Mouse (Mus musculus): ENCODE measurements around the gene Cdk4. TPM values are rescaled to one million over a fixed set of nuclear protein-coding genes. Genes with fewer than 3 reads are reported as not detected.
A peak's percentile ranks its signal among the peaks of the same experiment; 100 is the strongest.

Cdk4 gene
- polyA plus RNA-seq, 1 experiment = 106 TPM

DNA sequence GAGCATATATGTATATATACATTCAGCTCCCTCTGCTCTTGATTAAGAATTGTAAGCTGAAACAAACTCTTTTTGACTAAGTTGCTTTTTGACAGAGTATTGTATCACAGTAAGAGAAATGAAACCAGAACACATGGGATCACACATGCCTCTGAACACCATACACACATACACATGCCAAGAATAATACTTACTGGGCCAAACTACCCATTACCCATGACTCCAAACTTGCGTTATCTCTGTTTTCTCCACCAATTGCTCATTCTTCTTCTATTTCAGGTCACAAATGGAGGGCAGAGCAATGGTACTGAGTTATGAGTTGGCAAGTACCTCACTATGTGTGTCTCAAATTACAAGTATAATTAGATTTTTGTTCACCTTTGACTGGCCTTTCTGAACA is 10.6 kb downstream of the Cdk4 start:
- Histone ChIP-seq H3K27me3 (ENCODE audit: control insufficient read depth, insufficient read depth, low read length) (no peaks in the 10 kb centered on the region), H3K4me3 (ENCODE audit: extremely low read depth, insufficient read depth, insufficient read length) (no peak overlapping the region)
- 87% methylated on average over 1 of the region's 1 CpGs for WGBS

DNA sequence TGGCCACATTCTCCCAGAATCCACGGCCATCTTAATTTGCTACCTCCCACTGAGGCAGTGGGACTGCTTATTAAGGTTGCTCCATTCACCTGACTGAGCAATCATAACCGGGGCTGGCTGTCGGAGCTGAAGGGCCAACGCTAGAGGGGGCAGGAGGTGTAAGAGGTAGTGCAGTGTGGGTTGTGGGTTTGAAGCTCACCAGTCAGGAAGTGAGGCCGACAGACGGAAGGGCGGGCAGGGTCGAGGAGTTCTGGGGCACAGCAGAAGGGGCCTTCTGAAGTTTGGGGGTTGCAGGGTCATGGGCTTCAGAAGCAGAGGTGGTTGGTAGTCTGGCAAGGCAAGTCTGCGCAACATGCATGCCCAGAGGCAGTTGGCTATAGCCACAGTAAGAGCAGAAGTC is 11.7 kb downstream of the Cdk4 start, which contains the start of gene Agap2:
TSS of gene Agap2 (plus strand) at position 205 of the 400 bp plus-strand sequence.
- Histone ChIP-seq H3K4me1 (ENCODE audit: control insufficient read depth, insufficient read depth, insufficient read length) (peaks cover 8% of the 10 kb centered on the region), H3K36me3 (ENCODE audit: control insufficient read depth, insufficient read depth, low read length) (peaks cover 8% of the 10 kb centered on the region), H3K4me3 (ENCODE audit: extremely low read depth, insufficient read depth, insufficient read length) (peak within 1 kb of the TSS; percentile 81), H3K27ac (ENCODE audit: insufficient read depth, low read length) (peak within 1 kb of the TSS; percentile 84), H3K27me3 (ENCODE audit: control insufficient read depth, insufficient read depth, low read length) (no peaks in the 10 kb centered on the region)
- peak; percentile 84; the same call in 1 of the 2 replicates for TF ChIP-seq CTCF (IDR thresholded peaks at IDR 0.05; ENCODE audit: extremely low read depth, insufficient read depth, insufficient read length, insufficient replicate concordance)
- TF ChIP-seq POLR2A (IDR thresholded peaks at IDR 0.05; ENCODE audit: low read depth, low read length) = peak; percentile 67
- peak; percentile 74 to 87 for DNase-seq (ENCODE audit: low read depth in 1 of 2, low spot score in 2 of 2)
- 6% methylated on average over 9 of the region's 9 CpGs for WGBS

More for the DNA sequence above, 10.6 kb downstream of the Cdk4 start:
- H3K27ac ChIP-seq (ENCODE audit: insufficient read depth, low read length) = no peak overlapping the region
- DNase-seq (ENCODE audit: low read depth in 1 of 2, low spot score in 2 of 2) = no peak
- H3K4me1 ChIP-seq (ENCODE audit: control insufficient read depth, insufficient read depth, insufficient read length) = peaks cover 8% of the 10 kb centered on the region; the same call in 1 of the 2 replicates
- no peaks in the 10 kb centered on the region for H3K36me3 ChIP-seq (ENCODE audit: control insufficient read depth, insufficient read depth, low read length)
- no peak for TF ChIP-seq POLR2A (IDR thresholded peaks at IDR 0.05; ENCODE audit: low read depth, low read length)
- TF ChIP-seq CTCF (IDR thresholded peaks at IDR 0.05; ENCODE audit: extremely low read depth, insufficient read depth, insufficient read length, insufficient replicate concordance) = no peak

- Histone ChIP-seq H3K27ac (ENCODE audit: insufficient read depth, low read length) (peak overlapping the region; percentile 84), H3K4me3 (ENCODE audit: extremely low read depth, insufficient read depth, insufficient read length) (peak overlapping the region; percentile 81), H3K4me1 (ENCODE audit: control insufficient read depth, insufficient read depth, insufficient read length) (peaks cover 6% of the 10 kb centered on the region), H3K36me3 (ENCODE audit: control insufficient read depth, insufficient read depth, low read length) (peaks cover 13% of the 10 kb centered on the region), H3K27me3 (ENCODE audit: control insufficient read depth, insufficient read depth, low read length) (no peaks in the 10 kb centered on the region)
- WGBS = 5% methylated on average over 8 of the region's 8 CpGs
- DNase-seq (ENCODE audit: low read depth in 1 of 2, low spot score in 2 of 2) = no peak
- TF ChIP-seq CTCF (IDR thresholded peaks at IDR 0.05; ENCODE audit: extremely low read depth, insufficient read depth, insufficient read length, insufficient replicate concordance) = no peak
Measured at GRCm38 (mm10) chr10:127075651-127076050, 12.3 kb downstream of the Cdk4 start.

GRCm38 (mm10) chr10:127076082-127076481 is 12.7 kb downstream of the Cdk4 start:
- peak overlapping the region; percentile 84; the same call in 1 of the 2 replicates for H3K27ac ChIP-seq (ENCODE audit: insufficient read depth, low read length)
- no peaks in the 10 kb centered on the region for H3K27me3 ChIP-seq (ENCODE audit: control insufficient read depth, insufficient read depth, low read length)
- peak; percentile 68 to 72 for DNase-seq (ENCODE audit: low read depth in 1 of 2, low spot score in 2 of 2)
- H3K4me1 ChIP-seq (ENCODE audit: control insufficient read depth, insufficient read depth, insufficient read length) = peaks cover 4% of the 10 kb centered on the region
- peak overlapping the region; percentile 81; the same call in 1 of the 2 replicates for H3K4me3 ChIP-seq (ENCODE audit: extremely low read depth, insufficient read depth, insufficient read length)
- TF ChIP-seq POLR2A (IDR thresholded peaks at IDR 0.05; ENCODE audit: low read depth, low read length) (no peak), CTCF (IDR thresholded peaks at IDR 0.05; ENCODE audit: extremely low read depth, insufficient read depth, insufficient read length, insufficient replicate concordance) (no peak)
- H3K36me3 ChIP-seq (ENCODE audit: control insufficient read depth, insufficient read depth, low read length) = peaks cover 13% of the 10 kb centered on the region
- 11% methylated on average over 4 of the region's 4 CpGs for WGBS

DNA sequence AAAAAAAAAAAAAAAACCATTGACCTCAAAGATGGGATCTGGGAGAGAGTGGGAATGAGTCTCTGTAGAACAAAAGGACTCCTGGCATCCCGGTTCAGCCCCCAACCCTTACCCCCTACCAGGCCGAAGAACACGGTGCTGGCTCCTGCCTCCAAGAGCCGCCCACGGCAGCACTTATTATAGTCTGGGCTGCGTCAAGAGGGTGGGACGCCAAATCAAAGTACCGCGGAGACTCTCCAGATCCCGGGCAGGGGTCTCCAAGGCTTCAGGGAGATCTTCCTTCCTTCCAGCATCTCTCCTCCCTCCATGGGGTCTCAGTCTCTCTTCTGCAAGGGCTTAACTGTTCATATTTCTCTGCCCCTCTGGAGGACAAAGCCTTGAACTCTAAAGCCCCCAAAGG is 14.2 kb downstream of the Cdk4 start:
- no peak overlapping the region for H3K4me3 ChIP-seq (ENCODE audit: extremely low read depth, insufficient read depth, insufficient read length)
- H3K4me1 ChIP-seq (ENCODE audit: control insufficient read depth, insufficient read depth, insufficient read length) = peaks cover 4% of the 10 kb centered on the region
- TF ChIP-seq POLR2A (IDR thresholded peaks at IDR 0.05; ENCODE audit: low read depth, low read length) = no peak
- no peak for TF ChIP-seq CTCF (IDR thresholded peaks at IDR 0.05; ENCODE audit: extremely low read depth, insufficient read depth, insufficient read length, insufficient replicate concordance)
- WGBS = 79% methylated on average over 10 of the region's 10 CpGs
- H3K36me3 ChIP-seq (ENCODE audit: control insufficient read depth, insufficient read depth, low read length) = peaks cover 13% of the 10 kb centered on the region
- H3K27ac ChIP-seq (ENCODE audit: insufficient read depth, low read length) = no peak overlapping the region
- no peak for DNase-seq (ENCODE audit: low read depth in 1 of 2, low spot score in 2 of 2)
- no peaks in the 10 kb centered on the region for H3K27me3 ChIP-seq (ENCODE audit: control insufficient read depth, insufficient read depth, low read length)

DNA sequence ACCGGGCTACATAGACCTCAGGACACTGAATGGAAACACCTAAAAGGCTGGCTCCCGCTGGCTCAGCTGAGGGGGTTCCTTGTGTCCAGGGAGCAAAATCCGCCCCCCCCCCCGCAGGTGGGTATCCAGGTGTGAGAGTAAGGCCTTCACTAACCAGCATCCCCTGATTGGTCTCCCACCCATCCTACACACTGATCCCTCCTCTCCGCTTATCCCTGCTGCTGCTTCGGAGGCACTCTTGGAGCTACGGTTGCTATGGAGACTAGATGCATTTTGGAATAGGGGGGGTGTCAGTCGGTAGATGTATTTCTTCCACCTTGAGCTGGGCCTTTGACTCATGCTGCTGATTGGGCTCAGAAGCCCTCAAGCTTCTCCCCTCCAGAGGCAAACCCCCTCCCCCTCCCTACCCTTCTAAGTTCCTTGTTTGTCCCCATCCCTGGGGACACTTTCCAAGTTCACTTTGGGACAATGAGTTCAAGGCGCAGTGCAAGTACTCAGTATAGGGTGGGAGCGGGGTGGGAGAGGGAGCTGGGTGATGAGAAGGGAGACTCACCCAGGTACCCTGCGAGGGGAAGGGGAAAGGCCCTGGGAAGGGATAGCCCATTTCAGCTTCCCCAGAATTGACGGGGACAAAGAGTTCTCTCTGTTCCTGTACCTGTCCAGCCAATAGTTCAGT is 14.8 kb downstream of the Cdk4 start:
- TF ChIP-seq CTCF (IDR thresholded peaks at IDR 0.05; ENCODE audit: extremely low read depth, insufficient read depth, insufficient read length, insufficient replicate concordance) = no peak
- no peak for TF ChIP-seq POLR2A (IDR thresholded peaks at IDR 0.05; ENCODE audit: low read depth, low read length)
- no peak overlapping the region for H3K4me3 ChIP-seq (ENCODE audit: extremely low read depth, insufficient read depth, insufficient read length)
- H3K36me3 ChIP-seq (ENCODE audit: control insufficient read depth, insufficient read depth, low read length) = peaks cover 16% of the 10 kb centered on the region
- H3K27me3 ChIP-seq (ENCODE audit: control insufficient read depth, insufficient read depth, low read length) = no peaks in the 10 kb centered on the region
- H3K4me1 ChIP-seq (ENCODE audit: control insufficient read depth, insufficient read depth, insufficient read length) = peaks cover 4% of the 10 kb centered on the region
- 75% methylated on average over 12 of the region's 12 CpGs for WGBS
- DNase-seq (ENCODE audit: low read depth in 1 of 2, low spot score in 2 of 2) = no peak
- H3K27ac ChIP-seq (ENCODE audit: insufficient read depth, low read length) = no peak overlapping the region
